Mouse (Mus musculus) gastrocnemius, postnatal 4 days (tissue): Measurements from ENCODE around the gene Mapt. TPM values are rescaled to one million over a fixed set of nuclear protein-coding genes. Genes with fewer than 3 reads are reported as not detected.

ENCODE experiments used
- DNase-seq, 2 experiments: peaks; one replicate each; pipeline ENCODE4 v3.0.0; 2021 to 2022; ENCODE audit warnings: low spot score in 2 of 2, mixed read lengths in 2 of 2
- microRNA-seq: library from miRNA; unstranded; fragments of <30 nt; microRNA quantifications from one replicate; pipeline ENCODE4 v1.2.0, GENCODE M21; 2021
- total RNA-seq, 2 experiments: library from RNA; stranded (reverse); gene quantifications; 2 replicates each; pipeline ENCODE4 v1.2.3; 2021

Gene Mapt
- total RNA-seq, 2 experiments from 2014 or later, result 24.6 to 26.4 TPM

DNA sequence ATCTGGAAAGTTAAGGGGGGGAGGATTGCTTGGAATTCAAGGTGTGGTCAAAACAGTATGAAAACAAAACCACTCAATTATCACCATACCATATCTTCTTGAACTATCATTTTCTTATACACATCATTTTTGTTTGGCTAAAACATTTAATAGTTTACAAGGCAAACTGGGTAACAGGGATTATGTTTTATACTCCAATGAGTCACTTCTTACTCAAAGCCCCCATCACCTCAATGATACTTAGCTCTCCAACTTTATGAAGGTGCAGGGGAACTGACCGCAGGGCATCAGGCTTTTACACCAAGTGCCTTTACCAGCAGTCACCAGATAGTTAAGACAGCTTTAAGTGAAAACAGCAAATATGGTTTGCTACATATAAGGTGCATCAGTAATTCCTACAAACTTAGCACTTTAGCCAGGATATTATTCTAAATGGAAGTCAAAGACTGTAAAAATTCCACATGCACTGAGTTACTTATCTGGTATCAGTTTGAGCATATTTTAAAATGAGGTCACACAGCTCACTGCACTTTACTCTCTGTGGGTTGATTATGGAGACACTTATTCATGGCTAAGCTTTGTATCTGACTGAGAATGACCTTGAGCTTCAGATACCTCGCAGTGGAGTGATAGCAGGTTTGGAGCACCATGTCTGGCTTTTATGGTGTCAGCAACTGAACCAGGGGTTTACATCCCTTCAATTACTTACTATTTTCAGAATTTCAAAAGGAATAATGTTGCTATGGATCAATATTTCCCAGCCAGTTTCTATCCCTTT is 132.8 kb downstream of the Mapt start:
- no peak for DNase-seq

- DNase-seq, result no peak
Measured at GRCm38 (mm10) chr11:104367486-104368190, 136.4 kb downstream of the Mapt start.

DNA sequence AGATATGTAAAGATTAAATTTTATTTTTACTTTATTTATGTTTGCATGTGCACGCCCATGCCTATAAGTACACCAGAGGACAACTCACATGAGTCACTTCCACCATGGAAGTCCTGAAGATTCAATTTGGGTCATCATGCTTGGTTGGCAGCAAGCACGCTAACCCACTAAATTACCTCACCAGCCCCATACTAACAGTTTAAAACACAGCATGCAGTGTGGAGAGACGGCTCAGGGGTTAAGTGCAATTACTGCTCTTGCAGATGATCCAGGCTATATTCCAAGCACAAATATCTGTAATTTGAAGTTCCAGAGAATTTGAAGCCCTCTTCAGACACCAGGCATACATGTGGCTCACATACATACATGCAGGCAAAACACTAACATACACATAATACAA is 145.1 kb downstream of the Mapt start:
- DNase-seq, result no peak

DNA sequence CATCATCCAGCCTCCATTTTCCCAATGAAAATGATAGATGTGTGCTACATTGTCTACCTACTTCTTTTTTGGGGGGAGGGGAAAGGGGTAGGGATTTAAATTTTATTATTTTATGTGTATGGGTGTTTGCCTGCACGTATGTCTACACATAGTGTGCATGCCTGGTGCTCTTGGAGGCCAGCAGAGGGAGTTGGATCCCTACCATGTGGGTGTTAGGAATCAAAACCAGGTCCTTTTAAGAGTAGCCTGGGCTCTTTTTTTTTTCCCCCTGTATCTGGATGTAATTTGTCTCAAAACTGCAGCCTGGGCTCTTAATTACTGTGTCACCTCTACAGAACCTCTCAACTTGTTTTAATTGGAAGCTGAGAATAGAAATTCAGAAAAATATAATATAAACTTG is 148.4 kb downstream of the Mapt start:
- DNase-seq, result no peak

Small RNA genes within 50 kb of the gene (microRNA-seq; reads per million reads assigned to microRNA genes)
- not detected for gene Gm47310

Other genes with a start within 250 kb of the Mapt start
- gene Crhr1, start 98.5 kb upstream of the Mapt start, total RNA-seq, result not detected
- not detected for gene Sppl2c, start 45.1 kb upstream of the Mapt start, total RNA-seq
- gene Kansl1, start 237.5 kb downstream of the Mapt start, total RNA-seq, result 10 to 100 TPM; 34.6 to 37.7 TPM